Mouse (Mus musculus) intestine, embryonic 15.5 days (tissue): ENCODE data around the gene Alox12. TPM values are rescaled to one million over a fixed set of nuclear protein-coding genes. Genes with fewer than 3 reads are reported as not detected.

Source experiments
- ATAC-seq: fragments of 200-750 bp; cut with Nextera tagmentation; 2 replicates; pipeline ENCODE4 v1.8.0; 2017; ENCODE audit warnings: moderate TSS enrichment, moderate library complexity
- H3K27ac ChIP-seq: fragments of 300-500 bp; sonication (generic); 2 replicates; pipeline ENCODE4 v1.5.1; 2015; ENCODE audit warnings: mild to moderate bottlenecking, inconsistent platforms
- H3K27me3 ChIP-seq: fragments of 300-500 bp; sonication (generic); replicated peaks from 2 replicates; pipeline ENCODE4 v1.6.1; 2015; ENCODE audit warnings: inconsistent platforms
- H3K36me3 ChIP-seq: fragments of 300-500 bp; sonication (generic); 2 replicates; pipeline ENCODE4 v1.6.1; 2015; ENCODE audit warnings: inconsistent platforms
- H3K4me1 ChIP-seq: fragments of 300-500 bp; sonication (generic); replicated peaks from 2 replicates; pipeline ENCODE4 v1.6.1; 2015; ENCODE audit warnings: inconsistent platforms
- H3K4me2 ChIP-seq: fragments of 300-500 bp; sonication (generic); replicated peaks from 2 replicates; pipeline ENCODE4 v1.6.1; 2015; ENCODE audit warnings: mild to moderate bottlenecking, inconsistent platforms
- H3K4me3 ChIP-seq: fragments of 300-500 bp; sonication (generic); replicated peaks from 2 replicates; pipeline ENCODE4 v1.5.1; 2015; ENCODE audit warnings: inconsistent platforms
- H3K9ac ChIP-seq: fragments of 300-500 bp; sonication (generic); 2 replicates; pipeline ENCODE4 v1.6.1; 2015; ENCODE audit warnings: inconsistent platforms
- H3K9me3 ChIP-seq: fragments of 300-500 bp; sonication (generic); 2 replicates; pipeline ENCODE4 v1.6.1; 2016; ENCODE audit warnings: inconsistent platforms
- WGBS: fragments of 180-500 bp; shearing (Covaris S2); methylation state at CpG from one replicate; pipeline ENCODE4 v1.1.7; 2015; 5-methylcytosine and 5-hydroxymethylcytosine counted together
- polyA plus RNA-seq: library from polyadenylated mRNA; unstranded; fragments of >200 nt; fragmentation: Nextera tagmentation; extraction: Ambion mirVana; gene quantifications from 2 replicates; pipeline ENCODE4 v1.2.1, GENCODE M21; 2015

Gene Alox12
- polyA plus RNA-seq, 1 experiment from 2014 or later, result 2.1 TPM

- no peak for ATAC-seq
- Histone ChIP-seq H3K27ac (peak overlapping the region; percentile 89), H3K9ac (peak overlapping the region; percentile 94), H3K4me1 (peaks cover 15% of the 10 kb centered on the region; the same call in 1 of the 2 replicates), H3K36me3 (no peaks in the 10 kb centered on the region), H3K9me3 (no peaks in the 10 kb centered on the region), H3K27me3 (no peaks in the 10 kb centered on the region), H3K4me3 (peak overlapping the region; percentile 92), H3K4me2 (peak overlapping the region; percentile 69)
- WGBS, result 11% methylated on average over 23 of the region's 23 CpGs
Measured at GRCm38 (mm10) chr11:70238591-70239440, 16.3 kb downstream of the Alox12 start.

DNA sequence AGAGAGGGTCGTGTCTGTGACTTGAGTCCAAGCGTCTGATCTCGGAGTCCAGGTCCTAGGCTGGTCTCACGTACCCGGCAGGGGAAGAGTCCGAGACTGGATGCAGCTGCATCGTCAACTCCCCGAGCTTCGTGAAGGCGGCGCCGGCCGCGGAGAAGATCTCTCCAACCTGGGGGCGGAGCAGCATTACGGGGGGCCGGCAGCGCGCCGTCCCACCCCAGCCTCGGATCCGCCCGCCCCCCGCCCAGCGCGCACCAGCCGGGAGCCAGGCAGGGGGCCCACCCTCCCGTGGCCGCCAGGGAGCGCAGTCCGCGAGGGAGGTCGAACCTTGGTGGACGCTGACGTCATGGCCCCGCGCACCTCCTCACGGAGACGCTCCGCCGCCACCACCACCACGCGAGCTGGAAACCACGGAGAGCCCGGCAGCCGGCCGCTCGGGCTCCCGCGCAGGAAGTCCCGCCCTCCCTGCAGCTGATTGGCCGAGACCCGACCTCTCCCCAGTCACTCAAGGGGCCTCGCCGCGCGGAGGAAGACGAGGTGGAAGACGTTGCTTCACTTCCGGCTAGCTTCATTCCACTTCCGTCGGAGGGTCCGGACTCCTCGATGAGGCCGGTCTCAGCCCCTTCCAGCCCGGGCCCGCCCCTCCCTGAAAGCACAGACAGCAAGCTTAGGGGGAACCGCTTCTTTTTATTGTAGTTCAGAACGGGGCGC lies 17.5 kb downstream of the Alox12 start, which contains the start of gene 0610010K14Rik:
Gene 0610010K14Rik, minus strand, starts transcription at position 458 of the 711 bp plus-strand sequence.
- H3K9me3 ChIP-seq, result no peaks in the 10 kb centered on the region
- H3K4me1 ChIP-seq, result peaks cover 18% of the 10 kb centered on the region; the same call in 1 of the 2 replicates
- no peaks in the 10 kb centered on the region for H3K36me3 ChIP-seq
- H3K27me3 ChIP-seq, result no peaks in the 10 kb centered on the region
- H3K4me3 ChIP-seq, result peak within 1 kb of the TSS; percentile 92
- under 1% methylated on average over 70 of the region's 70 CpGs for WGBS
- peak within 1 kb of the TSS; percentile 89 for H3K27ac ChIP-seq
- H3K9ac ChIP-seq, result peak within 1 kb of the TSS; percentile 94
- ATAC-seq, result peak; percentile 95
- H3K4me2 ChIP-seq, result peak within 1 kb of the TSS; percentile 69

- no peaks in the 10 kb centered on the region for H3K9me3 ChIP-seq
- H3K4me2 ChIP-seq, result peak overlapping the region; percentile 69
- 43% methylated on average over 7 of the region's 7 CpGs for WGBS
- peak overlapping the region; percentile 94 for H3K9ac ChIP-seq
- no peak overlapping the region; the same call in 1 of the 2 replicates for H3K27ac ChIP-seq
- ATAC-seq, result no peak
- no peaks in the 10 kb centered on the region for H3K36me3 ChIP-seq
- peak overlapping the region; percentile 92 for H3K4me3 ChIP-seq
- no peaks in the 10 kb centered on the region for H3K27me3 ChIP-seq
- peaks cover 18% of the 10 kb centered on the region; the same call in 1 of the 2 replicates for H3K4me1 ChIP-seq
Measured at GRCm38 (mm10) chr11:70236717-70237116, 18.4 kb downstream of the Alox12 start.

- Histone ChIP-seq H3K4me3 (no peak overlapping the region), H3K27ac (no peak overlapping the region), H3K4me1 (peaks cover 18% of the 10 kb centered on the region; the same call in 1 of the 2 replicates), H3K9ac (no peak overlapping the region), H3K27me3 (0 out of 2 replicates have a peak, but pooled peaks cover under 1% of the 10 kb centered on the region), H3K9me3 (no peaks in the 10 kb centered on the region), H3K4me2 (no peak overlapping the region), H3K36me3 (no peaks in the 10 kb centered on the region)
- 88% methylated on average over 12 of the region's 12 CpGs for WGBS
- ATAC-seq, result no peak
Measured at GRCm38 (mm10) chr11:70235254-70235900, 19.8 kb downstream of the Alox12 start.

GRCm38 (mm10) chr11:70234497-70234896 lies 20.7 kb downstream of the Alox12 start:
- 89% methylated on average over 8 of the region's 8 CpGs for WGBS
- Histone ChIP-seq H3K27ac (no peak overlapping the region), H3K4me1 (peaks cover 26% of the 10 kb centered on the region), H3K4me3 (no peak overlapping the region), H3K4me2 (no peak overlapping the region), H3K9me3 (no peaks in the 10 kb centered on the region), H3K27me3 (peaks cover 7% of the 10 kb centered on the region; the same call in 1 of the 2 replicates), H3K9ac (no peak overlapping the region), H3K36me3 (no peaks in the 10 kb centered on the region)
- no peak for ATAC-seq

DNA sequence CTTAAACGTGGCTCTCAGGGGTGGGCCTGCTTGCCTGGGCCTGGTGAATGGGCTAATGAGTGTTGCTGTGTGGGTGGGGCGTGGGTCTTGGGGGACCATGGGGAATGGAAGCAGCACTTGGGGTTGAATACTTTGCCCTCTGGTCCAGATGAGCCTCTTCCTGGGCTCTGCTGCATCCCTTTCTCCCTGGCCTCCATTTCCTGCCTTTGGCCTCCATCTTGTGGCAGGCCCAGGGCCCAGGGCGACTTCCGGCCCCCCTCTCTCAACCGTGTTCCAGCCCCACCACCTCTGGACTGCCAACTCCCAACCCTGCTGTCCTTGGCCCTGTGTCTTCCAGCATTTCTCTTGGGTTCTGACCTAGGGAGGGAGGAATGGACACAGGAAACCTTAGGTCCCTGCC lies 21.1 kb downstream of the Alox12 start:
- Histone ChIP-seq H3K4me2 (no peak overlapping the region), H3K27ac (no peak overlapping the region)

GRCm38 (mm10) chr11:70233016-70233415 lies 22.1 kb downstream of the Alox12 start:
- Histone ChIP-seq H3K27me3 (peaks cover 14% of the 10 kb centered on the region; the same call in 1 of the 2 replicates), H3K4me1 (peaks cover 35% of the 10 kb centered on the region), H3K9ac (0 out of 2 replicates have a peak overlapping the region, but pooled peaks have one; percentile 51), H3K4me2 (peak overlapping the region; percentile 63), H3K27ac (no peak overlapping the region), H3K9me3 (no peaks in the 10 kb centered on the region), H3K4me3 (peak overlapping the region; percentile 35), H3K36me3 (no peaks in the 10 kb centered on the region)
- no peak for ATAC-seq
- WGBS, result 37% methylated on average over 8 of the region's 8 CpGs

More for the DNA sequence above, 21.1 kb downstream of the Alox12 start:
- Histone ChIP-seq H3K4me3 (no peak overlapping the region), H3K9ac (no peak overlapping the region), H3K27me3 (peaks cover 7% of the 10 kb centered on the region; the same call in 1 of the 2 replicates), H3K9me3 (no peaks in the 10 kb centered on the region), H3K36me3 (no peaks in the 10 kb centered on the region), H3K4me1 (peaks cover 30% of the 10 kb centered on the region)
- 63% methylated on average over 5 of the region's 5 CpGs for WGBS
- ATAC-seq, result no peak

DNA sequence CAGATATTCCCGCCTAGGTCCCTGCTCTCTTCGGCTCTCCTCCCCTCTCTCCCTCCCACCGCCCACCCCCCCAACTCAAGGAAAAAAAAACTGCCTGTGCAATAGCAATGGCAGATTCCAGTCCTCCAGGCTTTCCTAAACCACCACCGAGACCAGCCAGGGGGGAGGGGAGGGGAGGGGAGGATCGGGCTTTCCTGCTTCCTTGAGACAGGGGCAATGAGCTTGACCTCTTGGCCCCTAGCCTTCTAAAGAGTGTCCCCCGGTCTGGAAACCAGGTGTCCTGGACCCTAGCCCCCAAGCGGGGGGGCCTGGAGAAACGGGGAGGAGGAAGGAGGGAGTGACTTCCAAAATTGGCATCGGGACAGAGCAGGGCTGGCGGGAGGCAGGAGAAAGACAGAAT lies 22.6 kb downstream of the Alox12 start:
- peak overlapping the region; percentile 63 for H3K4me2 ChIP-seq
- peak overlapping the region; percentile 35 for H3K4me3 ChIP-seq
- peak overlapping the region; percentile 51 for H3K9ac ChIP-seq
- no peak overlapping the region for H3K27ac ChIP-seq
- H3K27me3 ChIP-seq, result peaks cover 19% of the 10 kb centered on the region
- H3K9me3 ChIP-seq, result no peaks in the 10 kb centered on the region
- peaks cover 39% of the 10 kb centered on the region for H3K4me1 ChIP-seq
- no peaks in the 10 kb centered on the region for H3K36me3 ChIP-seq
- WGBS, result 11% methylated on average over 10 of the region's 10 CpGs
- no peak for ATAC-seq

DNA sequence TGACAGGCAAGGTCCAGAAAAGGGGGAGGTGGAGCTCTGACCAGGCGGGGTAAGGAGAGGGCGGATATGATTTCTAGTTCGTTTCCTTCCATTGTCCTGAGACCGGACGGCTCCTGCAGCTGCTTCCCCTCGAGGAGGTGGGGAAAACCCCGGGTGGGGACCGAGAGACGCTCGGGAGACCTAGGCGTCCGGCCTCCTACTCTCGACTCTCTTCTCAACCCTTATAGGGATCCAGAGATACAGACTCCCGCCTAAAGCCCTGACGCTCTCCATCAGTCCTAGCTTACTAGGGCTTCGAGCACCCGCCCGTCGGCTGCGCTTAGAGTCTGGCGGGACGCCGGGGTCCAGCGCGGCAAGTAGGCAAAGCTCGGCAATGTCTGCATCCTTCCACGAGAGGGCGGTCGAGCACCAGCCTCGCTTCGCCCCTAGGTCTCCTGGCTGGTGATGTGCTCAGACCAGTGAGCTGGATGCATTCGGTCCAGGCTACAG lies 24.9 kb downstream of the Alox12 start:
- Histone ChIP-seq H3K27ac (peak overlapping the region; percentile 54; the same call in 1 of the 2 replicates), H3K4me3 (peak overlapping the region; percentile 30), H3K36me3 (no peaks in the 10 kb centered on the region), H3K9me3 (no peaks in the 10 kb centered on the region), H3K4me2 (peak overlapping the region; percentile 57), H3K4me1 (peaks cover 35% of the 10 kb centered on the region), H3K27me3 (peaks cover 23% of the 10 kb centered on the region), H3K9ac (peak overlapping the region; percentile 34; the same call in 1 of the 2 replicates)
- peak; percentile 48 for ATAC-seq
- 1% methylated on average over 32 of the region's 32 CpGs for WGBS

DNA sequence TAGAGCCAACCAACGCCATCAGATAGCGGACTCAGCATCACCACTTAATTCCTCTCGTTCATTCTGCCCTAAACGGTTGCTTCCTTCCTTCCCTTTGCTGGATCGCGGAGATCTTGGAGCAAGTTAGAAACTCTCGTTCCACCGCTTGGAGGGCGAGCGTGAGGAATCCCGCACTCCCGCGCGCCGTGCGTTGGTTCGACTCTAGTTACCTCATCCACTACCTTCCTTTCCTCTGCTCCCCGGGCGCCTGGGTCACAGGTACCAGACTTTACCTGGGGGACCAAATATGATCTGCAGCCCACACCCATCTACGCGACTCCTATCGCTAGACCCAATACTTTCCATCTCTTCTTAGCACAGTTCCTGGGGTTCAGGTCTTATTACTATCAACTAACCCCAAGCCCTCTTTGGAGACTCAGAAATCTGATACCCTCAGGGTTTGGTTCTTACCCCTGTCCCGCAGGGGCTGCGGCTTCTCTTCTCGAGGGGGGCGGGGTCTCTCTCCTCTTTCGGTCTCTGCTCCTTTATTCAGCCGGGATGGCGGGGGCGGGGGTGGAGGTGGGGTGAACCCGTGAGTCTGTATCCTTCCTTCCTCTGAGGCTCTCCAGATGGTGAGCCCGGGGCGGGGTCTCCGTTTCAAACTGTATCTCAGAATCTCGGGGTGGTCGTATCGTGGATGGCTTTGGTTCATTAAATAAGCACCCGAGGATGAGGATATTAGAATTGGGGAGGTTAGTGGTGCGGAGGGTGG lies 25.7 kb downstream of the Alox12 start, which contains the start of gene Bcl6b:
Gene Bcl6b, minus strand, starts transcription at position 539 of the 751 bp plus-strand sequence.
- H3K4me2 ChIP-seq, result peak within 1 kb of the TSS; percentile 57
- peaks cover 23% of the 10 kb centered on the region for H3K27me3 ChIP-seq
- H3K4me3 ChIP-seq, result peak within 1 kb of the TSS; percentile 30
- no peaks in the 10 kb centered on the region for H3K9me3 ChIP-seq
- peak within 1 kb of the TSS; percentile 54 for H3K27ac ChIP-seq
- peak within 1 kb of the TSS; percentile 34 for H3K9ac ChIP-seq
- peaks cover 35% of the 10 kb centered on the region for H3K4me1 ChIP-seq
- no peaks in the 10 kb centered on the region for H3K36me3 ChIP-seq
- 2% methylated on average over 39 of the region's 39 CpGs for WGBS
- ATAC-seq, result no peak

GRCm38 (mm10) chr11:70228828-70229227 lies 26.3 kb downstream of the Alox12 start:
- peak overlapping the region; percentile 30 for H3K4me3 ChIP-seq
- H3K27ac ChIP-seq, result peak overlapping the region; percentile 54
- H3K27me3 ChIP-seq, result peaks cover 23% of the 10 kb centered on the region
- WGBS, result under 1% methylated on average over 19 of the region's 19 CpGs
- H3K9ac ChIP-seq, result peak overlapping the region; percentile 14
- H3K9me3 ChIP-seq, result no peaks in the 10 kb centered on the region
- H3K36me3 ChIP-seq, result no peaks in the 10 kb centered on the region
- peaks cover 31% of the 10 kb centered on the region for H3K4me1 ChIP-seq
- H3K4me2 ChIP-seq, result peak overlapping the region; percentile 57
- ATAC-seq, result peak; percentile 50
